ENCODE assay signal across 18 mouse cellular contexts in genomic region chr10:110155494-110155893, GRCm38 (mm10).
DNase-seq lines count a peak whose midpoint lies in the region; ATAC-seq and TF ChIP-seq lines count a peak whose summit lies in the region.
"Had no signal": no experiment of that assay in that cellular context is flagged by ENCODE, and none has a peak within 500 bp of the region (broad histone marks: within the 10 kb centered on the region; RNA-seq: fewer than 3 reads in every experiment).

No protein-coding gene starts in this region.

- no peak for TF ChIP-seq CTCF in midbrain, postnatal 0 days (IDR thresholded peaks at IDR 0.05)

- WGBS in hindbrain, embryonic 14.5 days = 89% methylated on average over 2 of the region's 2 CpGs
- WGBS in hindbrain, embryonic 11.5 days = 88% methylated on average over 2 of the region's 2 CpGs
- 88% methylated on average over 2 of the region's 2 CpGs for WGBS in midbrain, embryonic 11.5 days
- WGBS in midbrain, postnatal 0 days = 69% methylated on average over 2 of the region's 2 CpGs
- 55% methylated on average over 2 of the region's 2 CpGs for WGBS in forebrain, embryonic 16.5 days

- H3K36me3 ChIP-seq in hindbrain, embryonic 14.5 days (replicated peaks; ENCODE audit: control insufficient read depth, insufficient read depth) = no peaks in the 10 kb centered on the region
- H3K36me3 ChIP-seq in hindbrain, embryonic 11.5 days (ENCODE audit: control insufficient read depth, insufficient read depth, low read length) = no peaks in the 10 kb centered on the region
- H3K36me3 ChIP-seq in midbrain, embryonic 11.5 days (ENCODE audit: control insufficient read depth, insufficient read depth, low read length) = no peaks in the 10 kb centered on the region
- no peaks in the 10 kb centered on the region for H3K36me3 ChIP-seq in midbrain, postnatal 0 days (ENCODE audit: insufficient read depth, low read length)
- no peaks in the 10 kb centered on the region for H3K36me3 ChIP-seq in forebrain, embryonic 16.5 days (ENCODE audit: control insufficient read depth, insufficient read depth)
- H3K36me3 ChIP-seq: G1E; heart, embryonic 10.5 days had no signal

- H3K4me1 ChIP-seq in hindbrain, embryonic 14.5 days (replicated peaks; ENCODE audit: control insufficient read depth, insufficient read depth, low read length) = peaks cover 33% of the 10 kb centered on the region
- H3K4me1 ChIP-seq in hindbrain, embryonic 11.5 days (replicated peaks; ENCODE audit: control insufficient read depth, insufficient read depth, low read length) = no peaks in the 10 kb centered on the region
- H3K4me1 ChIP-seq in midbrain, embryonic 11.5 days (ENCODE audit: control insufficient read depth, insufficient read depth, low read length) = no peaks in the 10 kb centered on the region
- H3K4me1 ChIP-seq in midbrain, postnatal 0 days (ENCODE audit: insufficient read depth, low read length) = peaks cover 9% of the 10 kb centered on the region
- peaks cover 17% of the 10 kb centered on the region for H3K4me1 ChIP-seq in forebrain, embryonic 16.5 days (replicated peaks; ENCODE audit: control insufficient read depth, insufficient read depth, low read length)

- no peak for DNase-seq in hindbrain, embryonic 14.5 days (ENCODE audit: low spot score)
- no peak for DNase-seq in hindbrain, embryonic 11.5 days (ENCODE audit: low spot score)
- peak; percentile 62 for DNase-seq in midbrain, embryonic 11.5 days (ENCODE audit: low spot score, missing footprints)
- DNase-seq in midbrain, postnatal 0 days (ENCODE audit: low spot score) = no peak
- peak; percentile 29 for DNase-seq in skeletal muscle tissue, adult 2 months (ENCODE audit: low read depth, low spot score)
- no peak for DNase-seq in left cerebral cortex, postnatal 4 days
- DNase-seq: adrenal gland, adult 2 months; cerebellum, adult 8-10 months; gastrocnemius, postnatal 36 days; heart, postnatal 14 days had no signal

- H3K9ac ChIP-seq in hindbrain, embryonic 14.5 days = no peak overlapping the region
- H3K9ac ChIP-seq in hindbrain, embryonic 11.5 days (ENCODE audit: low read depth, low read length) = no peak overlapping the region
- no peak overlapping the region for H3K9ac ChIP-seq in midbrain, embryonic 11.5 days (ENCODE audit: low read length)
- no peak overlapping the region for H3K9ac ChIP-seq in midbrain, postnatal 0 days (replicated peaks; ENCODE audit: low read length, poor library complexity, severe bottlenecking)
- no peak overlapping the region for H3K9ac ChIP-seq in forebrain, embryonic 16.5 days (replicated peaks; ENCODE audit: low read depth, low read length)

- intact Hi-C loops in left cerebral cortex, postnatal 4 days (cut with DNase I) = no loop called here

- H3K4me2 ChIP-seq in hindbrain, embryonic 14.5 days (replicated peaks) = no peak overlapping the region
- no peak overlapping the region for H3K4me2 ChIP-seq in hindbrain, embryonic 11.5 days (replicated peaks; ENCODE audit: low read depth, low read length)
- H3K4me2 ChIP-seq in midbrain, embryonic 11.5 days = no peak overlapping the region
- no peak overlapping the region for H3K4me2 ChIP-seq in midbrain, postnatal 0 days (ENCODE audit: low read depth, low read length, poor library complexity, severe bottlenecking)
- no peak overlapping the region for H3K4me2 ChIP-seq in forebrain, embryonic 16.5 days (ENCODE audit: low read length)
- H3K4me2 ChIP-seq: liver, embryonic 11.5 days had no signal

- H3K27ac ChIP-seq in hindbrain, embryonic 14.5 days = peak overlapping the region; percentile 48
- no peak overlapping the region for H3K27ac ChIP-seq in hindbrain, embryonic 11.5 days (ENCODE audit: low read depth, low read length)
- H3K27ac ChIP-seq in midbrain, embryonic 11.5 days (ENCODE audit: low read depth, low read length) = no peak overlapping the region
- H3K27ac ChIP-seq in midbrain, postnatal 0 days (ENCODE audit: low read depth, low read length) = no peak overlapping the region
- H3K27ac ChIP-seq in forebrain, embryonic 16.5 days (ENCODE audit: low read length) = peak overlapping the region; percentile 66
- H3K27ac ChIP-seq: heart, embryonic 10.5 days; kidney, postnatal 0 days; macrophage had no signal

- H3K4me3 ChIP-seq in hindbrain, embryonic 14.5 days (replicated peaks; ENCODE audit: low read length) = no peak overlapping the region
- no peak overlapping the region for H3K4me3 ChIP-seq in hindbrain, embryonic 11.5 days (ENCODE audit: low read depth, low read length)
- no peak overlapping the region for H3K4me3 ChIP-seq in midbrain, embryonic 11.5 days (ENCODE audit: low read depth, low read length)
- no peak overlapping the region for H3K4me3 ChIP-seq in midbrain, postnatal 0 days (ENCODE audit: low read depth, low read length)
- H3K4me3 ChIP-seq in forebrain, embryonic 16.5 days (replicated peaks; ENCODE audit: low read length) = no peak overlapping the region
- H3K4me3 ChIP-seq: heart, embryonic 10.5 days; myocyte had no signal

- no peaks in the 10 kb centered on the region for H3K9me3 ChIP-seq in hindbrain, embryonic 14.5 days (ENCODE audit: control insufficient read depth, low read length)
- H3K9me3 ChIP-seq in hindbrain, embryonic 11.5 days (ENCODE audit: control insufficient read depth, low read length) = no peaks in the 10 kb centered on the region
- H3K9me3 ChIP-seq in midbrain, embryonic 11.5 days (ENCODE audit: control insufficient read depth, low read length) = no peaks in the 10 kb centered on the region
- H3K9me3 ChIP-seq in midbrain, postnatal 0 days (ENCODE audit: low read length) = no peaks in the 10 kb centered on the region
- H3K9me3 ChIP-seq in forebrain, embryonic 16.5 days (ENCODE audit: control insufficient read depth, low read length) = no peaks in the 10 kb centered on the region
- H3K9me3 ChIP-seq: heart, embryonic 10.5 days had no signal

- H3K27me3 ChIP-seq in hindbrain, embryonic 14.5 days (ENCODE audit: control insufficient read depth, insufficient read depth, low read length) = no peaks in the 10 kb centered on the region
- H3K27me3 ChIP-seq in hindbrain, embryonic 11.5 days (ENCODE audit: control insufficient read depth, insufficient read depth, low read length) = no peaks in the 10 kb centered on the region
- H3K27me3 ChIP-seq in midbrain, embryonic 11.5 days (ENCODE audit: control insufficient read depth, insufficient read depth, low read length) = no peaks in the 10 kb centered on the region
- H3K27me3 ChIP-seq in midbrain, postnatal 0 days (ENCODE audit: insufficient read depth, low read length) = no peaks in the 10 kb centered on the region
- H3K27me3 ChIP-seq in forebrain, embryonic 16.5 days (replicated peaks; ENCODE audit: control insufficient read depth, insufficient read depth, low read length) = no peaks in the 10 kb centered on the region

- ATAC-seq in hindbrain, embryonic 14.5 days (ENCODE audit: low FRiP score) = no peak
- ATAC-seq in hindbrain, embryonic 11.5 days (ENCODE audit: low FRiP score) = no peak
- no peak for ATAC-seq in midbrain, embryonic 11.5 days (ENCODE audit: low FRiP score)
- no peak for ATAC-seq in midbrain, postnatal 0 days (ENCODE audit: low FRiP score)
- peak; percentile 48 for ATAC-seq in forebrain, embryonic 16.5 days
- ATAC-seq: intestine, postnatal 0 days had no signal

Comparison
In these comparisons a context has a peak if more than half of its experiments do, and no peak if none do; other contexts are left out.
1. DNase-seq: peak in midbrain, embryonic 11.5 days (single experiment) and skeletal muscle tissue, adult 2 months (single experiment); none in hindbrain, embryonic 14.5 days (single experiment), hindbrain, embryonic 11.5 days (single experiment), midbrain, postnatal 0 days (single experiment) and left cerebral cortex, postnatal 4 days (single experiment).
2. H3K27ac ChIP-seq: peak in hindbrain, embryonic 14.5 days (single experiment) and forebrain, embryonic 16.5 days (single experiment); none in hindbrain, embryonic 11.5 days (single experiment), midbrain, embryonic 11.5 days (single experiment) and midbrain, postnatal 0 days (single experiment).